Mouse (Mus musculus) erythroid progenitor cell, adult 5-6 weeks (primary cell): ENCODE measurements around the gene Igdcc3. TPM values are rescaled to one million over a fixed set of nuclear protein-coding genes. Genes with fewer than 3 reads are reported as not detected.
A peak's percentile ranks its signal among the peaks of the same experiment; 100 is the strongest.

ENCODE experiments used
- ATAC-seq: replicated peaks from 2 replicates; pipeline ENCODE4 v1.8.0; 2016; ENCODE audit warnings: moderate number of reproducible peaks, mild to moderate bottlenecking, moderate TSS enrichment, inconsistent platforms; ENCODE audit not compliant: poor library complexity, low FRiP score, severe bottlenecking
- total RNA-seq, 2 experiments: library from RNA; stranded (forward) in 1 of 2; stranded (reverse) in 1 of 2; fragments of 150-400 nt in 1 of 2; fragments of 186-747, 209-891 nt in 1 of 2; gene quantifications; 2 replicates each; pipeline versions ENCODE4 v1.2.3 to v1.2.4; 2015 to 2017; ENCODE audit warnings: low replicate concordance in 2 of 2

Gene Igdcc3
- not detected in 2 replicates for total RNA-seq (2015; ENCODE audit: low replicate concordance)
- total RNA-seq (2017; ENCODE audit: low replicate concordance), result not detected in 2 replicates

GRCm38 (mm10) chr9:65140936-65141305 is at the start of gene Igdcc3:
Gene Igdcc3 (plus strand): TSS chr9:65141189.
- no peak for ATAC-seq

GRCm38 (mm10) chr9:65094237-65094636 is 46.8 kb upstream of the Igdcc3 start:
- no peak for ATAC-seq

- no peak for ATAC-seq
These were observed 39.9 kb upstream of the Igdcc3 start, which contains the start of gene Igdcc4 for GRCm38 (mm10) chr9:65100991-65101685. Gene Igdcc4 (plus strand): TSS chr9:65101486.

- ATAC-seq, result no peak
These were observed 39.2 kb upstream of the Igdcc3 start for GRCm38 (mm10) chr9:65101686-65102376.

GRCm38 (mm10) chr9:65102377-65103172 is 38.4 kb upstream of the Igdcc3 start:
- ATAC-seq, result no peak

GRCm38 (mm10) chr9:65103173-65103752 is 37.7 kb upstream of the Igdcc3 start:
- ATAC-seq, result no peak

GRCm38 (mm10) chr9:65106821-65107220 is 34.2 kb upstream of the Igdcc3 start:
- ATAC-seq, result no peak

- no peak for ATAC-seq
These were observed 33.1 kb upstream of the Igdcc3 start for GRCm38 (mm10) chr9:65107893-65108292.

- no peak for ATAC-seq
These were observed 31.6 kb upstream of the Igdcc3 start for GRCm38 (mm10) chr9:65109132-65110072.

GRCm38 (mm10) chr9:65111698-65112097 is 29.3 kb upstream of the Igdcc3 start:
- no peak for ATAC-seq

- 0 out of 2 replicates have a peak, but pooled peaks have one; percentile 17 for ATAC-seq
These were observed 27.3 kb upstream of the Igdcc3 start for GRCm38 (mm10) chr9:65113694-65114093.

GRCm38 (mm10) chr9:65115891-65116290 is 25.1 kb upstream of the Igdcc3 start:
- ATAC-seq, result no peak

- ATAC-seq, result no peak
These were observed 23.5 kb upstream of the Igdcc3 start for GRCm38 (mm10) chr9:65117516-65117915.

- no peak for ATAC-seq
These were observed 20.1 kb upstream of the Igdcc3 start for GRCm38 (mm10) chr9:65120935-65121334.

GRCm38 (mm10) chr9:65122545-65122944 is 18.4 kb upstream of the Igdcc3 start:
- ATAC-seq, result no peak

- ATAC-seq, result no peak
These were observed 17.3 kb upstream of the Igdcc3 start for GRCm38 (mm10) chr9:65123552-65124168.

- no peak for ATAC-seq
These were observed 12.7 kb upstream of the Igdcc3 start for GRCm38 (mm10) chr9:65128123-65128815.

- ATAC-seq, result no peak
These were observed 9.3 kb upstream of the Igdcc3 start for GRCm38 (mm10) chr9:65131717-65132116.
